Mouse (Mus musculus) gastrocnemius, postnatal 36 days (tissue): ENCODE measurements around the gene Syna. TPM values are rescaled to one million over a fixed set of nuclear protein-coding genes. Genes with fewer than 3 reads are reported as not detected.

Source experiments
- DNase-seq, 2 experiments: peaks; one replicate each; pipeline ENCODE4 v3.0.0; 2022
- intact Hi-C: fragments of 180-260 bp; cut with DNase I; formaldehyde crosslinking; loops from one replicate; pipeline ENCODE4 v1.15.1; 2025
- total RNA-seq, 2 experiments: library from RNA; stranded (reverse); gene quantifications; 2 replicates each; pipeline ENCODE4 v1.2.3; 2021

Syna gene
- total RNA-seq, 2 experiments from 2014 or later, result not detected

DNA sequence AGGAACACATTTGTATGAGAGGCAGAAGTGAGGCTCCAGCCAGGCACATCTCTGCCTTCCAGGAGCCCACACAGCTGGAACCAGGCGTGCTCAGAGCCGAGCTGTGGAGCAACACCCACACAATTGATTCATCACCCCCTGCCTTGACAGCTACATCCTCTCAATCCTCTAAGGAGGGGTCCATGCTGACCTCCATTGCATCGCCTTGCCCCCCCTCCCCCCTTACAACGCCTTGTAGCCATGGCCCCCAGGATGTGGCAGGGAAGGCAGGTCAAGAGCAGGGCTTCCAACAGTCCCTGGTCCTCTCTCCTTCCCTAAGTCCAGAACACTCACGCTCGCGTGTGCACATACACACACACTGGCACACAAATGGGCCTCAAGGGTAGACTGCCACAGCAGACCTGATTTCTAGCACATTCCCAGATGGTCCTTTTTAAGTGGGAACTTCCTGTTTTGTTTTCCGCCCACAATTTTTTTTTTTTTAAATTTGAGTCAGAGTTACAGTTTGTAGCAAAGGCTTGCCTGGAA, 9.1 kb upstream of the Syna start:
- no peak for DNase-seq
- intact Hi-C loops, result no loop called here

DNA sequence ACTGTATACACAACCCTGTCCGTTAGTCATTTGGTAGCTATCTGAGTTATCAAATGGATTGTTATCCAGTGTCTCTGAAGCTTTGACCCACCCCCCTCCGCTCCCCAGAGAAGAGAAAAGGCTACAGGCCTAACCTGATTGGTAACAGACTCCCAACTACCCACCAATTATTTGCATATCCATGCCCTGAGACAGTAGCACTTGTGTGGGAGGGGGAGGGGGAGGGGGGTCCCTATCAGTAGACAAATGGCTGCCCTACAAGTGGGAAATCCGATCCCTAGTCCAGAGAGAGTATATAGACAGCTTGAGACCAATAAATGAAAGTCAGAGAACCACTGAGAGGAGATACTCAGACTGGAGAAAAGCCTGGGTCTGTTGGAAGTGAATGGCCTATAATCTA, 8.1 kb upstream of the Syna start:
- intact Hi-C loops, result no loop called here
- DNase-seq, result no peak

DNA sequence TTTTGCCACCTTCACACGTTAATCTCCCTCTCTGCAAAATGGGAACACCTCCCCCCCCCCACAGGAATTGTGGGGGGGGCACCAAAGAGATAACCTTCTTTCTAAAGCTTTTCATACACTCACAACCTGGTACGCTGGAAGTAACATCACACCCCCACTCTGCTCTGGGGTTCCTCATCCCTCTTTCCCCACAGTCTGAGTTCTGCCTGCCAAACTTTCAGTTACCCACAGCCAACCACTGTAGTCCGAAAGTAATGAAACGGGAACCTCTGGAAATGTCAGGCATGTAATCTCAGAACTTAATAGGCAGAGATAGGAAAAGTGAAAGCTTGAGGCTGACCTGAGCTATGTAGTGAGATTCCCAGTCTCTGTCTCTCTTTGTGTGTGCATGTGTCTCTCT, 7.5 kb upstream of the Syna start:
- DNase-seq, result no peak
- intact Hi-C loops, result no loop called here

DNA sequence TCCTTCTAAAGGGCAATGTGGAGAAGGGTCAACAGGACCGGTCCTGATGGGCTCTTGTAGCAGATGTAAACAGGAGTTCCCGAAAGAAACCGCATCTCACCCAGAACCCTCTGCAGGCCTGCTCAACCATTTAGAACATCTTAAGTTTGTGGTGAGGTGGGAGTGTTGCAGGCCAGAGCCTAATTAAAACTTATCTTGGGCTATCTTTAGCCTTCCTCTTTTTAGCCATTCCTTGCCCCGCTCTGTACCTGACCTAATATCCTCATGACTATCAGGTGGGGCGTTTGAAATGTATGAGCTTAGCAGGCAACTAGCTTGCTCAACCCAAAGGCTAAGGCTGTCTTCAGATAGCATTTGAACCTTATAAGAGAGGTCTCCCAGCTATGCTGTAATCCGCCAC, 5.7 kb upstream of the Syna start:
- DNase-seq, result no peak
- intact Hi-C loops, result no loop called here

DNA sequence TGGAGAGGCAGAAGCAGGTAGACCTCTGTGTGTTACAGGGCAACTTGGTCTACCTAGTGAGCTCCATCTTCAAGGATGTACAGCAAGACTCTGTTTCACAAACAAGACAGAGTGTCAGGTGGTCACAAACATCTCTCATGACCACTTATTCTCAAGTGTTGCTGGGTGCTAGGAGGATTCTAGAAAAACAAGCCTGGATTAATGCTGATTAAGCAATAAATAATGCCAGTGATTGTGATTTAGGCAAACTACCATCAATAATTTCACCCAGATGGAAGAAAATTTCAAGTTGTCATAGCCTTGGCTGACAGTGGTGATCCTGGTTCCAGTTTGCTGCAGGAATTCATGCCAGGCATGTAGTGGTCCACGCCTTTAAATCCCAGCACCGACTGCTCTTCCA, 4.3 kb upstream of the Syna start:
- intact Hi-C loops, result no loop called here
- no peak for DNase-seq

DNA sequence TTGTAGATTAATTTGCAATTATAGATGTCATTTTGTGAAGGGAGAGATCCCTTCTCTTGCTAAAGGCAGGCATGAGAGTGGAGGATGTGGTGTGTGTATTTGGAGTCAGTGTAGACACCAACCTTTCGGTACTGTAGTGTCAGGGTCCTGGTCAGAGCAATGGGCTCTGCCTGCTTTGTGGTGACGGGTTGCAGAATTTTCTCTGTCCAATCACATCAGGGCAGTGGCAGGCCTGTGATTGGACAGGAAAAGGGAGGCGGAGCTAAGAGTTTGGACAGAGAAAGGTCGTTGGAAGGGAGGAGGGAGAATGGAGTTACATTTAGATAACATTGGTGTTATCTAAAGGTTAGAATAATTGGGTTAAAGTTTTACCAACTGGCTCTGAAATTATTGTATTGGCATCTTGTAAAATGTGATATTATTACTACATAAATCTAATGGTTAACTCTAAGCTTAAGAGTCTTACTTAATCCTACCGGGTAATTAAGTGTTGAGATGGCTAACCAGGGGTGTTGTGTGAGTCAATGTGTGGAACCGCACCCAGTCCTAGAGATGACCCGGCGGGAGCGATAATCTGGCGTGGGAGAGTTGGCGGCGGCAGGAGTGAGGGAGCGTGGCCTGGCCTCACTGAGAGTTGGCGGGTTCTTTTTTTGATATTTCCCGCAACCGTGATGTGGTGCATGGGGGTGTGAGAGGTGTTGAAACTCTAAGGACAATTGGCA, 640 bp upstream of the Syna start:
- DNase-seq, result no peak
- intact Hi-C loops, result no loop called here

DNA sequence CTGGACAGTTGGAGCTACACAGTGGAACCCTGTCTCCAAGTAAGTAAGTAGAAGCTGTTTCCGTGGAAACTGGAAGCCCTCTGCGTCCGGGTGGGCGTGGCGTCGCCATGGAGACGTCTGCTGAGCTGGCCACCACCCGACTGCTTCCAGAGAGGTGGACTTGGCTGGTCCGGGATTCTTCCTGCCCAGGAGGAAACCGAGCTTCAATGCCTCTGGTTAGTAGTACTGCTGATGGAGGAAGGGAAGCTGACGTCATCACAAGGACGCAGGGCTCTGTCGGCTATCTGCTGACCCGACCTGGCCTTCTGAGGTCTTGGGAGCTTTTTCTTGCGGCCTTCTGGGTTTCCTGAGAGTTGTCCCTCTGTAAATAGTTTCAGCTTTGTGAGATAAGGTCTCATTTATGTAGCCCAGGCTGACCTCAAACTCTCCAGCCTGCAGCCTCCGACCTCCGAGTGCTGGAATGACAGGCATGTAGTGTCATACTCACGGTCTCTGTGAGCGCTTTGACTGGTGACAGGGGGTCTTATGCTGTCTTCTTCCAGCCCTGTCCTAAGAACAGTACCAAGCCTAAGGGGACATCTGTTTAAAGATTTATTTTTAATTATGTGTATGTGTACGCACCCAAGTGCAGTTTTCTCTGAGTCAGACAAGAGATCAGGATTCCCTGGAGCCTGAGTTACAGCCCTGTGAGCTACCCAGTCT, 4.4 kb downstream of the Syna start:
- peak; percentile 49 to 65 for DNase-seq
- intact Hi-C loops, result no loop called here

DNA sequence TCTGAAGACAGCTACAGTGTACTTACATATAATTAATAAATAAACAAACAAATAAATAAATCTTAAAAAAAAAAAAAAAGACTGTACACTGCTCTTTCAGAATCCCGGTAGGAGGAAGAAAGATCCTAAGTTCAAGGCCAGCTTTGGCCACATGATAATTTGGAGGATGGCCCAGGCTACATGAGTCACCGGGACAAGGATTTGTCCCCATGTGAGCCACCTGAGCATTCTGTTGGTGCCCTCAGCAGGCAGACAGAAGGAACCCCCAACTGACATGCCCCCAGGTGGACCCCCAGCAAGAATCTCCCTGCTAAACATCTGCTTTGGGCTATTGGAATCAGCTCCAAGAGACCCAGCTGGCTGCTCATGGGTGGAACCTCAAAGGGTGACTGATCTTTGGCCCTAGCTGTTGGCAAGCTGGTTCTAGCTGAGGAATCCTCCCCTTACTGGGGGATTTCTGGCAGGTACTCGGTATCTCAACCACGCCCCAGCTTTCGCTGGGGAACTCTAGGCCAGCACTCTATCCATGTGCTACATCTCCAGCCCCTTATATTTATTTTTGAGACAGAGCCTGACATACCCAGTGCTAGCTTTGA, 5.9 kb downstream of the Syna start:
- intact Hi-C loops, result no loop called here
- DNase-seq, result no peak

DNA sequence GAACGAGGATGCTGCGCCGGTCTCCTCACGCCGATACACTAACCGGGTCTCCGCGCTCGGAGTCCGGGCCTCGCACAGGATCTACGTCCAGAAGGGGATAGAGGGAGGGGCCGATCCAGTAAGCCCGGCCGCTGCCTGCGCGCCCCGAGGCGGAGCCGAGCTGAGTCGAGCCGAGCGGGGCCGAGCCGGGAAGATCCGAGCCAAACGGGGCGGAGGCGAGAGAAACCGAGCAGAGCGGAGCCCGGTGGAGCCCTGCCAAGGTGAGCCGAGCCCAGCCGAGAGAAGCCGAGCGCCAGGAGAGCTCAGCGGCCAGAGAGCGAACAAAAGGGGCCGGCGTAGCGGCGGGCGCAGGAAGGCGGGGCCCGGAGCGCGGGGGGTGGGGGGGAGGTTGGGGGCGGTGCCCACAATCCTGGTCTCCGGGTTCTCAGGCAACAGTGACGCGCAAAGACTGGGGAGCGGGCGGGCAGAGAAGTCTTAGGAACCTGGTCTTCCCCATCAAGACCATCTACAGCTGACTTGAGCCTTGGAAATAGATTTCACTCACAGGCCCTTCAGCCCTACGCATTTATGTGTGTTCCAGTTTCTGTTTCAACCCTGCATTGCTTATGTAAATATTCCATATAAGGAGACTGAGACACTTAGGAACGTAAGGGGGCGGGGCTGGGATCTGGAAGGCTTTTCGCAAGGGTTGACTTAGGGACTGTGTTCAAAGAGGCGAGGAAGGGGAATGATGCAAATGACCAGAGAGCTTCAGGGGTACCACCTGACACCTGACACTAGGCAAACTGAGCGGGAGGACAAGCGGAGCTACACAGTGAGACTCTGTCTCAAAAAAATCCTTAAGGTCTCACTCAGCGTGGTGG, 7.6 kb downstream of the Syna start, which contains the start of gene Clip2:
Gene Clip2 (minus strand): TSS at position 325 of the 863 bp plus-strand sequence.
- DNase-seq, result peak; percentile 98 to 99
- intact Hi-C loops, result no loop called here

DNA sequence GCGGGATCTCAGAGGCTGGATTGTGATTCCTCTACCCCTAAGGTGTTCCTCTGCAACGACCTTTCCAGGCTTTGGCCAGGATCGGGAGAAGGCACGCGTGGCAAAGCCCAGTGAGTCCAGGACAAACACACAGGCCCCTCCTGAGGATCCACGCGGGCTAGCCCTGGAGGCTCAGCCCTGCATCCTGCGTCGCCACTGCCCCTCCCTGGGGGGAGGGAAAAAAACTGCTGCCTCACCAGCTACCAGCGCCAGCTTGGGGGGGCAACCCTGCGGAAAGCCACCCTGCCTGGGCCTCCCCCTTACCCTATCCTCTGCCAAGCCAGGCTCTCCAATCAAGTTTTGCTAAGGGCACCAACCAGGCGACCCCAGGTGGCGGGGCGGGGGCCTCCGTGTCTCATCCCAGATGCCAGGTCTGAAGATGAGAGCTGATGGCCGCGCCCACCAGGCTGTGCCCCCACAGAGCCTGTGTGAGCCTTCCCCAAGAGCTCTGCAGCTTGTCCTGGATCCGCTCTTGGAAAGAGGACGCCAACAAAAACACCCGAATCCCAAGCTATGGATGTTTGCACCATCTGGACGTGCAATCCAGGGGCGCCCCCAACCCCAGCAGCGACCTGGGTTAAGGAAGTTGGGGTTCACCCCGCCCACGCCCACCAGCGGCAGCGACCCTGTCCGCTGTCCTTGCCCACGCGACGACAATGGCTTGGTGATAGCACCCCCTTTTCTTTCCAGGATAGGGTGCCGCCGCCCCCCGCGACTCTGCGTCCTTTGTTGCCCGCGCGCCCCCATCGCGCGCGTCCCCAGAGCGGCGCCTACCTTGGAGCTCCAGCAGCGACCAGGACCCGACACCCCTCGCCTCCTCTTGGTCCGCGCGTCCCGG, 8.5 kb downstream of the Syna start:
- intact Hi-C loops, result loop anchor here (2.0 kb wide), 1 partner anchor 45 kb away; no protein-coding TSS in a partner anchor
- DNase-seq, result peak in 1 of 2 experiments; percentile 23

DNA sequence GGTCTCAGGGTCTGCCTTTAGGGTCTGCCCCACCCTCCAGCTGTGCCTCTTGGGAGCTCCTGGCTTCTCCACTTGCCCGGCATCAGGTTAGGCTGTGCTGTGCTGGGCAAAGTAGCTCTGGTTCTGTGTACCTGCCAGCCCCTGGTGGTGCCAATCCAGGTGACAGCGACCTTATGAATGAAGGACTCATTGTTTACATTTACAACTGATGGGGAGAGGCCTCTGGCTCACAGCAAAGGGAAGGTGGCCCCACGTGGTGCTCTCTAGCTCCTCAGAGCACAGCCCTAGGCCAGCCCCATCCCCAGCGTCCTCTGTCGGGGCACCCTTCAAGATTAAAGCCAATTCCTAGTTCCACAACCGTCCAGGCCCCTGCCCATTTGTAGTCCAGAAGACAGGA, 9.1 kb downstream of the Syna start:
- DNase-seq, result no peak
- intact Hi-C loops, result loop anchor here (2.0 kb wide), 1 partner anchor 44 kb away; no protein-coding TSS in a partner anchor

DNA sequence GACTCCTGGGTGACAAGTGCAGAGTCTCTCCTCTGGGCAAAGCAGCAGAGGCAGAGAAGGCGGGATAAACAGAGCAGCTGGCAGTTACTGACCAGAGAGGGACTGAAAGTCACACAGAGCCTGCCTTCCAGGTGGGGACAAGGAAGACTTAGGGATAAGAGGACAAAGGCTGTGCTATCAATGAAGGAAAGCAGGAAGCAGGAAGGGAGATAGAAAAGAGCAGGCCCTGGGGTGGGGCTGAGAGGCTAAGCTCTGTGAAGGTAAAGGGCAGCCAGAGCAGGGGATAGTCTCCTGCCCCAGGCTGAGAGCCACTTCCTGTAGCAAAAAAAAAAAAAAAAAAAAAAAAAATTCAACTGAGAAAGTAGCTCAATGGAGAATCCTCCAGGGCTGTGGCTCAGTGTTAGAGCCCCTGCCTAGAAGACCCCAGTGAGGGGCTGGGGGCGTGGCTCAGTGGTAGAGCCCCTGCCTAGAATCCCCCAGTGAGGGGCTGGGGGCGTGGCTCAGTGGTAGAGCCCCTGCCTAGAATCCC, 10.3 kb downstream of the Syna start:
- DNase-seq, result no peak
- intact Hi-C loops, result loop anchor here (2.0 kb wide), 1 partner anchor 43 kb away; no protein-coding TSS in a partner anchor

DNA sequence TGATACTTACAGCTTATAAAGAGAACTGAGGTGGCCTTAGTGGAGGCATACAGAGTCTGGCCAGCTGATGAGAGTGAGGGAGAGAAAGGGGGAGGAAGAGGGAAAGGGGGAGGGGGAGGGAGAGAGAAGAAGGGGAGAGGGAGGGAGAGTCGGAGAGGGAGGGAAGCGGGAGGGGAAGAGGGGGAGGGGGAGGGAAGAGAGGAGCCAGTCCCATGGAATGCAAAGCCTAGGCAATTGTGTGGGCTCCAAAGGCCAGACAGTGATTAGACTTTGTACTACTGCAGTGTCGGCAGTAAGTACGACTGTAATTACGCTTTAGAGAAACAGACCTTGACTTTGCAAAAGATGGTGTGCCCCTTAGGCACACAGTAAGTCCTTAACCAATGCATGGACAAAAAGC, 11.7 kb downstream of the Syna start:
- no peak for DNase-seq
- intact Hi-C loops, result no loop called here

DNA sequence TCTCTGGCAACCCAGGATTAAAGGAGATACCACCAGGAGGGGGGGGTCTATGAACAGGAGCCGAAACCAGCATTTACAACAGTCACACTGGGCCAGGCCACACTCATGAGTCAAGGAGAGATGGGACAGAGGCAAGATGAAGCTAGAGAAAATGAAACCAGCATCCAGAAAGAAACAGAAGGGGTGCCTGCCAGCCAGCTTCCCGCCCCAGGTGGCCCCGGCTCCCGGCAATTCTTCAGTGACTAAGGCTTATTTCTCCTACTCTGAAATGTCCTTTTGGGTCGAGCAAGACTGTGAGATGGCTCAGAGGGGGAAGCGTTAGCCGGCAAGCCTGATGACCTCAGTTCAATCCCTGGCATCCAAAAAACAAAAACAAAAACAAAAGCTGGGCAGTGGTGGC, 13.2 kb downstream of the Syna start:
- intact Hi-C loops, result no loop called here
- no peak for DNase-seq

DNA sequence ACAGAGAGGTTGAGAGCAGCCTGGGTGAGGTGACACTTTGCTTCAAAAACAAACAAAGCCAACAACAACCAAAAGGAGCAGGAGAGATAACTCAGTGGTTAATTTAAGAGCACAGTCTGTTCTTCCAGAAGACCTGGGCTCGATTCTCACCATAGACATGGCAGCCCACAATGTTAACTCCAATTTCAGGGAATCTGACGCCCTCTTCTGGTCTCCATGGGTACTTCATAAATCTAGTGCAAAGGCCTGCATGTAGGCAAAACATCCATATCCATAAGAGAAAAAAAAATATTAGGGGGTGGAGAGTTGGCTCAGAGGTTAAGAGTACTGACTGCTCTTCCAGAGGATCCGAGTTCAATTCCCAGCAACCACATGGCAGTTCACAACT, 14.7 kb downstream of the Syna start:
- DNase-seq, result no peak
- intact Hi-C loops, result no loop called here

DNA sequence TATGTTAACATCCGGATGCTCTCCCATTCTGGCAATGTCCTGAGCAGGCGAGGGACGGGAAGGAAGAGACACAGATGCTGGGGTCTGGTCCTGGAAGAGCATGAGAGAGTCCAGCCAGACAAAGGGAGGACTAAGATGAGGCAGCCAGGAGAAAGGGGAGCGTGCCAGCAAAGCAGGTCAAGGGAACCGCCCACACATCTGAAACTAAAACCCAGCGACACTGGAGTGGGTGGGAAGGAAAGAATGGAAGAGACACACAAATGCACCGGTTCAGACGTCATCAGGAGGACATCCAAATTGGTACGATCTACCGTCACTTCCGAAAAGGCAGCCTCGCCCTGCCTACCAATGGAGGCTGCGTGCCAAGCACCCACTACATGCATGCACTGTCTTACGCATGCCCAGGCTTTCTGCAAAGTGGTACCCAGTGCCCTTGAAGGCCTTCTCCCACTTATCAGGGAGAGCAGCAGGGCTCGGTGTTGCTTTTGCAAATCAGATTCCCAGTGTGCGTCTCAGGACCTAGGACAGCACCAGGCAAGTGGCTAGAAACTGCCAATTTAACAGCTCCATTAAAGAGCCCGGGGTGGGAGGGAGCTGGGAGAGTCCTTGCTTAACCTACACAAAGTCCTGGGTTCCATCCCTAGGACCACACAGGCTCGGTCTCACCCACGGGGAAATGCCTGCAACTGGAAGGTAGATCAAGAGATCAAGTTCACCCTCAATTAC, 15.3 kb downstream of the Syna start:
- intact Hi-C loops, result no loop called here
- peak in 1 of 2 experiments; percentile 29 for DNase-seq

DNA sequence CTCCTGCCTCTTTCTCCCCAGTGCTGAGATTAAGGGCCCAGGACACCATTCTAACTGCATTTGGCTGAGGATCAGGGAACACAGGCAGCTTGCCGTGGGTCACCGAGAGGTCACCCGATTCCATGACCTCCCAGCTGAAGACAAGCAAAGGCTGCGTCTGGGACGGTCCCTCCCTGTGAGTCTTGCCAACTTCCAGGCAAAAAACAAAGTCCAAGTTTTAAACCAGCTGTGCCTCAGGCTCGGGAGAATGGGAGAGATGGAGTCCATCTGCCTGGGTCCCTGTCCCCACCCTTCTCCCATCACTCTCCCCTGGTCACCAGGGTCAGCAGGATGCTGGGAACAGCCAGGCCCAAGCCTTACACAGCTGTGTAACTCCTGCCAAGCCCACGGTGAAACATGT, 18.3 kb downstream of the Syna start:
- peak; percentile 73 to 76 for DNase-seq
- intact Hi-C loops, result no loop called here

DNA sequence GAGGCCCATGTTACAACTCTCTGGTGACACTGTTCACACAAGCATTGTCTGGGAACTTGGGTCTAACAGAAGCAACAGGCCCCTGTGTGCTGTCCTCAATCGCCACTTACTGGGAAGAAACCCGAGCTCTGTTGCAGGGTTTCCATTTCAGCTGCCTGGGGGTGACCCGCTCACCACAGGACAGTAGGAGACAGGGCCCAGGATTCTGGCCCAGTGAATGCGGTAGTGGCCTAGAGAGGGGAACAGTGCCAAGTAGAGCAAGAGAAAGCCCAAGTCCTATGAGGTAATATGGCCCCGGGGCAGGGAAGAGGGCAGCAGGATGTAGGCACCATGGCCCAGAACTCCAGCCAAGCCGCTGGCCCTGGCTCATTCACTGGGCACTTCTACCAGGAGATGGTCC, 19.1 kb downstream of the Syna start:
- intact Hi-C loops, result no loop called here
- peak in 1 of 2 experiments; percentile 27 for DNase-seq

DNA sequence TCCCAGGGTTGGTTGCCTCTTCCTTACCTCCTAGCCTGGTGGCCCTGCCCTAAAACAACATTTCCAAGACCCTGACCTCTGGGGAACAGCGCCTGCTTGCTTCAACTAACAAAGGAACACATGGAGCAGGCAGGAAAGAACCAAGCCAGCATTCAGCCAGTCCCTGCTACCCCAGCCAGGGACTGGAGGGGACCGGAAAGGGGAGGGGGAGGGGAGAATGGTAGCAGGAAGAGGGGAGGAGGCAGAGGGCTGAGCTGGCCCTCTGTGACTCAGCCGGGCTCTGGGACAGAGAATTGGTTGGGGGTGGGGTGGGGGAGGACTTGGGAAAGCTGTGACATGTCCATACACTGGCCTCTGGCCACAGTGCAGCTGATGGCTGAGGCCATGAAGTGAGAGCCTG, 20.1 kb downstream of the Syna start:
- peak in 1 of 2 experiments; percentile 63 for DNase-seq
- intact Hi-C loops, result no loop called here
